Mouse (Mus musculus): ENCODE measurements at regions not wholly inside any gene's neighbourhood (a gene's known extent, or its start where the extent isn't known, plus 50 kb on each side); places are given as distances from the start of the nearest gene placed in this dataset.

- no peak overlapping the region for H3K4me3 ChIP-seq
- H3K4me2 ChIP-seq: no peak overlapping the region
- H3K9ac ChIP-seq: no peak overlapping the region
- 0 out of 2 replicates have a peak, but pooled peaks cover under 1% of the 10 kb centered on the region for H3K9me3 ChIP-seq (replicated peaks)
- H3K27me3 ChIP-seq (replicated peaks): no peaks in the 10 kb centered on the region
- no peaks in the 10 kb centered on the region for H3K36me3 ChIP-seq
- 84% methylated on average over 10 of the region's 10 CpGs for WGBS
- no peaks in the 10 kb centered on the region for H3K4me1 ChIP-seq (replicated peaks)
- H3K27ac ChIP-seq (ENCODE audit: poor library complexity, severe bottlenecking): no peak overlapping the region
- no peak for ATAC-seq (ENCODE audit: insufficient number of reproducible peaks, low FRiP score)
Observed at GRCm38 (mm10) chr4:131397161-131397560, 440.9 kb downstream of the Ptpru start.

GRCm38 (mm10) chr4:131400756-131401155, 437.3 kb downstream of the Ptpru start:
- H3K4me2 ChIP-seq: no peak overlapping the region
- H3K4me1 ChIP-seq (replicated peaks): no peaks in the 10 kb centered on the region
- ATAC-seq (ENCODE audit: insufficient number of reproducible peaks, low FRiP score): no peak
- H3K27me3 ChIP-seq (replicated peaks): no peaks in the 10 kb centered on the region
- no peaks in the 10 kb centered on the region for H3K36me3 ChIP-seq
- peaks cover 4% of the 10 kb centered on the region; the same call in 1 of the 2 replicates for H3K9me3 ChIP-seq (replicated peaks)
- no peak overlapping the region for H3K4me3 ChIP-seq
- no peak overlapping the region for H3K27ac ChIP-seq (ENCODE audit: poor library complexity, severe bottlenecking)
- 20% methylated on average over 11 of the region's 11 CpGs for WGBS
- H3K9ac ChIP-seq: no peak overlapping the region

- Histone ChIP-seq H3K9me3 (replicated peaks) (peaks cover 4% of the 10 kb centered on the region; the same call in 1 of the 2 replicates), H3K4me3 (no peak overlapping the region), H3K4me1 (replicated peaks) (no peaks in the 10 kb centered on the region), H3K27ac (ENCODE audit: poor library complexity, severe bottlenecking) (no peak overlapping the region), H3K9ac (no peak overlapping the region), H3K36me3 (no peaks in the 10 kb centered on the region), H3K4me2 (no peak overlapping the region), H3K27me3 (replicated peaks) (no peaks in the 10 kb centered on the region)
- WGBS: 81% methylated on average over 6 of the region's 6 CpGs
- ATAC-seq (ENCODE audit: insufficient number of reproducible peaks, low FRiP score): no peak
Observed at GRCm38 (mm10) chr4:131401255-131401654, 436.8 kb downstream of the Ptpru start.

DNA sequence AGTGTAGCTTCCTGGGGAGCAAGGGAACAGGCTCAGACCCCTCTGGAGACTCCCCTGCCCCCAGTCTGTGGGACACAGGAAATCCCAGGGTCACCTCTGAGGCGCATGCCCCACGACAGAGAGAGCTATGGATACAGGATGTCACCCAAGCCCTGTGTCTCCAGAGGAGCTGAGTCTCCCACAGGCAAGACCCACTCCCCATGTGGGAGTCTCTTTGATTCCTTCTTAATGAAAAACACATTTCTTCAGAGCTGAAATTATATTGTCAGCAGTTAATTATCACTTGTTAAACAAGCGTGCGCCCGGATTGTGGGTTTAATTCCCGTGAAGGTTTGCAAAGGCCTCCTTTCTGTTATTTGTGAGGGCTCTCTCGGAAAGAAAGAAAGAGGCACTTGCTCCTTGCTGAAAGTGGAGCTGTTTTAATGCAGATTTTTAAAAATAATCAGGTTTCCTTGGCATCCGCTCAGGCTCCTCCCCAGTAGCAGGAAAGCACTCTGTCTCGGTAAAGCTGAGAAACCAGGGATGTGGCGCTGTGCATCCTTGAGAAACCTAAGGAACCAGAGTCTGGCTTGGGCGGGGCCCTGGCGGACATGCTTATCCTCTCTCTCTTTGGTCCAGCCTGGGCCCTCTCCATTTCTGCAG, 432.6 kb downstream of the Ptpru start:
- H3K9me3 ChIP-seq (replicated peaks): peaks cover 4% of the 10 kb centered on the region; the same call in 1 of the 2 replicates
- H3K4me3 ChIP-seq: no peak overlapping the region
- H3K4me2 ChIP-seq: no peak overlapping the region
- no peak overlapping the region for H3K27ac ChIP-seq (ENCODE audit: poor library complexity, severe bottlenecking)
- WGBS: 61% methylated on average over 12 of the region's 12 CpGs
- no peaks in the 10 kb centered on the region for H3K36me3 ChIP-seq
- H3K27me3 ChIP-seq (replicated peaks): 0 out of 2 replicates have a peak, but pooled peaks cover 14% of the 10 kb centered on the region
- no peaks in the 10 kb centered on the region for H3K4me1 ChIP-seq (replicated peaks)
- ATAC-seq (ENCODE audit: insufficient number of reproducible peaks, low FRiP score): no peak
- no peak overlapping the region for H3K9ac ChIP-seq

- no peaks in the 10 kb centered on the region for H3K36me3 ChIP-seq
- ATAC-seq (ENCODE audit: insufficient number of reproducible peaks, low FRiP score): no peak
- peaks cover 24% of the 10 kb centered on the region for H3K27me3 ChIP-seq (replicated peaks)
- no peaks in the 10 kb centered on the region for H3K4me1 ChIP-seq (replicated peaks)
- H3K9me3 ChIP-seq (replicated peaks): peaks cover under 1% of the 10 kb centered on the region; the same call in 1 of the 2 replicates
- 23% methylated on average over 3 of the region's 3 CpGs for WGBS
- H3K27ac ChIP-seq (ENCODE audit: poor library complexity, severe bottlenecking): no peak overlapping the region
- no peak overlapping the region for H3K4me3 ChIP-seq
- H3K9ac ChIP-seq: no peak overlapping the region
- no peak overlapping the region for H3K4me2 ChIP-seq
Observed at GRCm38 (mm10) chr4:131407464-131407863, 430.6 kb downstream of the Ptpru start.

DNA sequence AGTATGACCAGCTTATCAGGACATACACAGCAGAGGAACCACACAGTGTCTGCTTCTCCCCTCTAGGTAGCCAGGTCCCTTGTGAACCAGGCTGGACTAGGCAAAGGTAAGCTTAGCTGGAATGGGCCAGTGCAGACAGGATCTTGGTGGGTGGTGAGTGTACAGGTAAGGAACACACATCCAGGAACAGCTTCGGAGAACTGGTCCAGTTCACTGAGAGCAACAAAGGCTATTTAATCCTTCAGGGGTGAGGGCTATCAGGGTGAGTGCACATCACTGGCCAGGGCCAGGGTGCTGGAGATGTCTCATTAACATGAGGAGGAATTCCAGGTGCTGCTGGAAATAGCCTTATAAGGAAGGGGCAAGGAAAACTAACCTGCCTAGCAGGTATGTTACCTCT, 429.4 kb downstream of the Ptpru start:
- no peak for ATAC-seq (ENCODE audit: insufficient number of reproducible peaks, low FRiP score)
- H3K9ac ChIP-seq: no peak overlapping the region
- H3K27ac ChIP-seq (ENCODE audit: poor library complexity, severe bottlenecking): no peak overlapping the region
- peaks cover 24% of the 10 kb centered on the region for H3K27me3 ChIP-seq (replicated peaks)
- H3K9me3 ChIP-seq (replicated peaks): no peaks in the 10 kb centered on the region
- H3K4me2 ChIP-seq: no peak overlapping the region
- no peak overlapping the region for H3K4me3 ChIP-seq
- H3K4me1 ChIP-seq (replicated peaks): no peaks in the 10 kb centered on the region
- WGBS: 80% methylated on average over 1 of the region's 1 CpGs
- no peaks in the 10 kb centered on the region for H3K36me3 ChIP-seq

GRCm38 (mm10) chr4:131409805-131410204, 428.3 kb downstream of the Ptpru start:
- Histone ChIP-seq H3K27me3 (replicated peaks) (peaks cover 24% of the 10 kb centered on the region), H3K4me2 (no peak overlapping the region)
- ATAC-seq (ENCODE audit: insufficient number of reproducible peaks, low FRiP score): no peak

DNA sequence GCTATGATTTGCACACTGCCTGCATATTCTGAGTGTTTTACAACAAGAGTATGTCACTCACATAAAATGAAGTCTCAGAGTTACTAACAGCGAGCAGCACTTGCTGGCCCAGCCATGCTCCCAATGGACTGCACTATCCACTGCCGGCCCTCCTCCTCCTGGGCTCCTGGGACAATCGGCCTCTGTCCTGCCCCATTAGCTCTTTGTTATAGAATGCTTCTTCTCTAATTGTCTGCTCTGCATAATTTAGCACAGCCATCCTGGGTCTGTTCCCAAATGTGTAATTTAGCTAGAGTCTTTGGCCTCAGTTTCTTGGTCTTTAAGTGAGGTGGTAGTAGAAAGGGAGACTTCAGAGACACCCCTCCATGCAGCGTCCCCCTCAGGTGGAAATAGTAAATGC, 426.2 kb downstream of the Ptpru start:
- no peak overlapping the region for H3K4me3 ChIP-seq
- no peak overlapping the region for H3K9ac ChIP-seq
- no peaks in the 10 kb centered on the region for H3K36me3 ChIP-seq
- no peak for ATAC-seq (ENCODE audit: insufficient number of reproducible peaks, low FRiP score)
- H3K4me2 ChIP-seq: no peak overlapping the region
- no peak overlapping the region for H3K27ac ChIP-seq (ENCODE audit: poor library complexity, severe bottlenecking)
- no peaks in the 10 kb centered on the region for H3K9me3 ChIP-seq (replicated peaks)
- 71% methylated on average over 4 of the region's 4 CpGs for WGBS
- H3K27me3 ChIP-seq (replicated peaks): peaks cover 24% of the 10 kb centered on the region
- no peaks in the 10 kb centered on the region for H3K4me1 ChIP-seq (replicated peaks)

More at GRCm38 (mm10) chr4:131409805-131410204, 428.3 kb downstream of the Ptpru start:
- Histone ChIP-seq H3K27ac (ENCODE audit: poor library complexity, severe bottlenecking) (no peak overlapping the region), H3K9ac (no peak overlapping the region), H3K9me3 (replicated peaks) (no peaks in the 10 kb centered on the region), H3K4me3 (no peak overlapping the region), H3K36me3 (no peaks in the 10 kb centered on the region), H3K4me1 (replicated peaks) (no peaks in the 10 kb centered on the region)
- 21% methylated on average over 3 of the region's 3 CpGs for WGBS

GRCm38 (mm10) chr4:131413380-131413779, 424.7 kb downstream of the Ptpru start:
- Histone ChIP-seq H3K4me2 (no peak overlapping the region), H3K9me3 (replicated peaks) (no peaks in the 10 kb centered on the region), H3K27me3 (replicated peaks) (peaks cover 20% of the 10 kb centered on the region), H3K27ac (ENCODE audit: poor library complexity, severe bottlenecking) (no peak overlapping the region), H3K4me3 (no peak overlapping the region), H3K36me3 (no peaks in the 10 kb centered on the region), H3K4me1 (replicated peaks) (no peaks in the 10 kb centered on the region), H3K9ac (no peak overlapping the region)
- ATAC-seq (ENCODE audit: insufficient number of reproducible peaks, low FRiP score): no peak
- WGBS: 70% methylated on average over 6 of the region's 6 CpGs

DNA sequence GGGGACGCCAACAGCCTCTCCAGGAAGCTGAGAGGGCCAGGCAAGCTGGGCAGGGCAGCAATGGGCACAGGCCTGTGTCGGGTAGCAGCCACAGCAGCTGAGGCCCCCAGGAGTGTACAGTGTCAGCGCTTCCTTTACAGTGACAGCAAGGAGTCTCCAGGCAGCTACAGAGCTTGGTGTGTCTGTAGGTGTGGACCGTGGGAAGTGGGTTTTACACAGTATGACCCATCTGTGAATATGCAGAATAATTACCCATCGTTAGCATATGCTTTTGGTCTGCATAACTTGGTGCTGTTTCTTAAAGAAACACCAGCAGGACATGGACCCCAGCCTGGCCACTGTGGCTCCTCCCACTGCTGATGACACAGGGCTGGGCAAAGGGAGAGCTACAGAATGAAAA, 422.6 kb downstream of the Ptpru start:
- Histone ChIP-seq H3K9ac (no peak overlapping the region), H3K27ac (ENCODE audit: poor library complexity, severe bottlenecking) (no peak overlapping the region), H3K36me3 (no peaks in the 10 kb centered on the region), H3K4me3 (no peak overlapping the region), H3K9me3 (replicated peaks) (no peaks in the 10 kb centered on the region), H3K4me1 (replicated peaks) (no peaks in the 10 kb centered on the region), H3K27me3 (replicated peaks) (peaks cover 11% of the 10 kb centered on the region), H3K4me2 (no peak overlapping the region)
- 59% methylated on average over 5 of the region's 5 CpGs for WGBS
- no peak for ATAC-seq (ENCODE audit: insufficient number of reproducible peaks, low FRiP score)

DNA sequence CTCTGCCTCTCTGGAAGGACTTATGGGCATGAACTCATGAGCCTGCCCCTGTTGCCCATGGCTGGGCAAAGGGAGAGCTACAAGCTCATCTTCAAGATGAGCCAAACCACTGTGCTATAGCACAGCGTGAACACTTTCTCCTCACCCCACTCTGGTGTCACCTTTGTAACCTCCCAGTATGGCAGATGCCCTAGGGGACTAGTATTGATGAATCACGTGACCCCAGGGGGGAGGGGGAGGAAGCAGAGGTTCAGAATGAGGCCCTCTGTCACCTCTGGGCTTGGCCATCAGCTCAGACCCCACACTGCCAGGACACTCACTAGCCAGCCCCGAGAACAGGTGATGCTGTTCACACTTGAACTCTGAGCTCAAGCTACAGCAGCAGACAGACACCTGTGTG, 421.9 kb downstream of the Ptpru start:
- 48% methylated on average over 3 of the region's 3 CpGs for WGBS
- H3K4me3 ChIP-seq: no peak overlapping the region

More for the DNA sequence above, 421.9 kb downstream of the Ptpru start:
- no peaks in the 10 kb centered on the region for H3K4me1 ChIP-seq (replicated peaks)
- H3K9me3 ChIP-seq (replicated peaks): no peaks in the 10 kb centered on the region
- H3K36me3 ChIP-seq: no peaks in the 10 kb centered on the region
- H3K27me3 ChIP-seq (replicated peaks): peaks cover 6% of the 10 kb centered on the region
- ATAC-seq (ENCODE audit: insufficient number of reproducible peaks, low FRiP score): no peak
- H3K27ac ChIP-seq (ENCODE audit: poor library complexity, severe bottlenecking): no peak overlapping the region
- no peak overlapping the region for H3K9ac ChIP-seq
- H3K4me2 ChIP-seq: no peak overlapping the region
